Mouse (Mus musculus) hindbrain, postnatal 0 days (tissue): ENCODE data around the gene Hes1. TPM values are rescaled to one million over a fixed set of nuclear protein-coding genes. Genes with fewer than 3 reads are reported as not detected.

Source experiments
- ATAC-seq: fragments of 200-750 bp; cut with Nextera tagmentation; 2 replicates; pipeline ENCODE4 v1.8.0; 2017; ENCODE audit warnings: mild to moderate bottlenecking, moderate TSS enrichment, moderate library complexity
- DNase-seq: peaks from one replicate; pipeline ENCODE4 v3.0.0-alpha.2; 2015; ENCODE audit warnings: low spot score
- H3K27ac ChIP-seq: fragments of 300-500 bp; sonication (generic); 2 replicates; pipeline ENCODE4 v1.5.1; 2014; ENCODE audit warnings: mild to moderate bottlenecking
- H3K27me3 ChIP-seq: fragments of 300-500 bp; sonication (generic); 2 replicates; pipeline ENCODE4 v1.6.1; 2014; ENCODE audit warnings: low read length, mixed read lengths; ENCODE audit not compliant: insufficient read depth
- H3K36me3 ChIP-seq: fragments of 300-500 bp; sonication (generic); 2 replicates; pipeline ENCODE4 v1.6.1; 2014; ENCODE audit warnings: low read length, mixed read lengths; ENCODE audit not compliant: insufficient read depth
- H3K4me1 ChIP-seq: fragments of 300-500 bp; sonication (generic); 2 replicates; pipeline ENCODE4 v1.6.1; 2014; ENCODE audit warnings: antibody characterized with exemption, low read length, mixed read lengths; ENCODE audit not compliant: insufficient read depth
- H3K4me2 ChIP-seq: fragments of 300-500 bp; sonication (generic); 2 replicates; pipeline ENCODE4 v1.6.1; 2014; ENCODE audit warnings: low read depth, mild to moderate bottlenecking, low read length, moderate library complexity, mixed read lengths
- H3K4me3 ChIP-seq: fragments of 300-500 bp; sonication (generic); 2 replicates; pipeline ENCODE4 v1.5.1; 2014; ENCODE audit warnings: low read length
- H3K9ac ChIP-seq: fragments of 300-500 bp; sonication (generic); replicated peaks from 2 replicates; pipeline ENCODE4 v1.6.1; 2014; ENCODE audit warnings: mild to moderate bottlenecking, low read length, moderate library complexity, mixed read lengths
- H3K9me3 ChIP-seq: fragments of 300-500 bp; sonication (generic); 2 replicates; pipeline ENCODE4 v1.6.1; 2016; ENCODE audit warnings: low read length, mixed read lengths
- CTCF ChIP-seq: IDR thresholded peaks from 2 replicates; pipeline ENCODE4 v1.5.1; 2016; ENCODE audit warnings: antibody characterized with exemption, control low read depth, low read depth
- WGBS: fragments of 180-500 bp; shearing (Covaris S2); extraction: QIAGEN DNeasy Blood & Tissue Kit; methylation state at CpG from one replicate; pipeline ENCODE4 v1.1.7; 2014; 5-methylcytosine and 5-hydroxymethylcytosine counted together
- polyA plus RNA-seq: library from polyadenylated mRNA; unstranded; fragments of >200 nt; fragmentation: Nextera tagmentation; extraction: Ambion mirVana; gene quantifications from 2 replicates; pipeline ENCODE4 v1.2.1, GENCODE M21; 2015
- total RNA-seq: library from RNA; depleted of rRNA; stranded (reverse); fragments of >200 nt; gene quantifications from 2 replicates; pipeline ENCODE4 v1.2.3, GENCODE M21; 2014

The Hes1 gene
- total and polyA plus RNA-seq, 2 experiments from 2014 or later, result 12.5 to 19.8 TPM

- H3K36me3 ChIP-seq, result no peaks in the 10 kb centered on the region
- no peak for ATAC-seq
- TF ChIP-seq CTCF, result no peak
- DNase-seq, result peak; percentile 72
- H3K4me2 ChIP-seq, result no peak overlapping the region
- no peak overlapping the region for H3K27ac ChIP-seq
- WGBS, result 17% methylated on average over 9 of the region's 9 CpGs
- no peaks in the 10 kb centered on the region; the same call in none of the 2 replicates for H3K27me3 ChIP-seq
- no peak overlapping the region for H3K4me3 ChIP-seq
- H3K4me1 ChIP-seq, result peaks cover 7% of the 10 kb centered on the region; the same call in 1 of the 2 replicates
- no peaks in the 10 kb centered on the region for H3K9me3 ChIP-seq
- no peak overlapping the region for H3K9ac ChIP-seq
Measured at GRCm38 (mm10) chr16:30058974-30059717, 5.0 kb upstream of the Hes1 start.

DNA sequence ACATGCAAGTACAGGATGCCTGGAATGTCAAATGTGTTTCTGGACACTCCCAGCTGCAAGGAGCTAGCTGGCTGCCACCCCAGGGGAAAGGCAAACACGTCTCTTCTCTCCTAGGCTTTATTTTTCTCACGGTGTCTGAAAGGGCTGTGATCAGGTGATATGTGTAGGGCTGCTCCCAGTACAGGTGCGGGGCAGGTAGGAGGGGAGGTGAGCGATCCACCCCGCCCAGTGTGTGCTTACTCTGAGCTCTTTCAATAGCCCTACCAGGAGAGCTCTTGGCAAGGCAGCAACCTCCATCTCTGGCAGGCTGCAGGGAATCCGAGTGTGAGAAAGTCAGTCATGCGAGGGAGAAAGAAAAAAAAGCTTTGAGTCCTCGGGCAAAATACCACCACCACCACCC lies 3.8 kb upstream of the Hes1 start:
- Histone ChIP-seq H3K4me1 (peaks cover 7% of the 10 kb centered on the region; the same call in 1 of the 2 replicates), H3K9me3 (no peaks in the 10 kb centered on the region), H3K36me3 (no peaks in the 10 kb centered on the region), H3K4me3 (no peak overlapping the region), H3K27me3 (no peaks in the 10 kb centered on the region; the same call in none of the 2 replicates), H3K4me2 (0 out of 2 replicates have a peak overlapping the region, but pooled peaks have one; percentile 8), H3K27ac (no peak overlapping the region), H3K9ac (no peak overlapping the region)
- DNase-seq (peak; percentile 57), ATAC-seq (no peak)
- no peak for TF ChIP-seq CTCF
- WGBS, result 15% methylated on average over 8 of the region's 8 CpGs

DNA sequence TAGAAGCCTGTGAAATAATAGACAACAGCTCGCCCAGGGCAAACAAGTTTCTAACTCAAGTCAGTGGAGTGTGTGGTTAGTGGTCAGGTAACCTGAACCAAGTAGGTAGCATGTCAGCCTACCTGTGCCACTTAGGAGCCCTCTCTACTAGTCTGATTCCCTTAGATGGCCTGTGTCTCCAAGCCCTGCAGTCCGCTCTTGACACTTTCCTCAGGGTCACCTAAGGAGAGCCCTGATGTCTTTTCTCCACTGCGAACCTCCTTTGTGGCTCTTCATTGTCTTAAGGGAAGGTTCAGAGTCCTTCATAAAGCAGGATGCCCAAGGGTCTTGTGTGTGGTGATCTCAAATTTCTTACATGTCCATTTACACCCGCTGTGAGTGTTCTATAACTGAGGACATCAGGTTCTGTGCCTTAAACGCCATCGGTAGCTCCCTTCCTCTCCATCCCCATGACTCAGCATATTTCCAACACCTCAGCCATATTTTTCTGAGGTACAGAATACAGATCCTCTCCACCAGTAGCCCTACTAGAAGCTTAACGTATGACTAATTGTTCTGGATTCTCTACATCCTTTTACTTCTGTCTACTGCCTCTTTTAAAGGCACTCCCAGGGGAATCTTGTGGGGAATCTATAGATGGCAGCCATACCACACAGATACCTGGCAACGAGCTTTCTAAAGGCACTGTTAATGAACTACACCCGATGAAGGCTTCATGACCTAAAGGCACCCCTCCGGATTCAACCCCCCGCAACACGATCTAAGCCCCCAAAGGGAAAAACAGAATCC lies 1.7 kb upstream of the Hes1 start:
- Histone ChIP-seq H3K4me3 (peak overlapping the region; percentile 64), H3K36me3 (no peaks in the 10 kb centered on the region), H3K4me1 (peaks cover 7% of the 10 kb centered on the region; the same call in 1 of the 2 replicates), H3K4me2 (peak overlapping the region; percentile 99), H3K9ac (0 out of 2 replicates have a peak overlapping the region, but pooled peaks have one; percentile 70), H3K27ac (no peak overlapping the region), H3K27me3 (no peaks in the 10 kb centered on the region; the same call in none of the 2 replicates), H3K9me3 (no peaks in the 10 kb centered on the region)
- WGBS, result 25% methylated on average over 12 of the region's 12 CpGs
- DNase-seq, result peak; percentile 31
- TF ChIP-seq CTCF, result no peak
- ATAC-seq, result no peak

- peaks cover 4% of the 10 kb centered on the region for H3K27me3 ChIP-seq
- peak; percentile 49 for ATAC-seq
- H3K36me3 ChIP-seq, result no peaks in the 10 kb centered on the region
- peak overlapping the region; percentile 81 for H3K27ac ChIP-seq
- H3K9me3 ChIP-seq, result no peaks in the 10 kb centered on the region
- peak overlapping the region; percentile 99 for H3K4me2 ChIP-seq
- peak overlapping the region; percentile 70 for H3K9ac ChIP-seq
- WGBS, result 1% methylated on average over 51 of the region's 82 CpGs
- H3K4me1 ChIP-seq, result peaks cover 7% of the 10 kb centered on the region; the same call in 1 of the 2 replicates
- peak overlapping the region; percentile 64 for H3K4me3 ChIP-seq
- no peak for TF ChIP-seq CTCF
- peak; percentile 68 for DNase-seq
Measured at GRCm38 (mm10) chr16:30063121-30063881, 883 bp upstream of the Hes1 start.

DNA sequence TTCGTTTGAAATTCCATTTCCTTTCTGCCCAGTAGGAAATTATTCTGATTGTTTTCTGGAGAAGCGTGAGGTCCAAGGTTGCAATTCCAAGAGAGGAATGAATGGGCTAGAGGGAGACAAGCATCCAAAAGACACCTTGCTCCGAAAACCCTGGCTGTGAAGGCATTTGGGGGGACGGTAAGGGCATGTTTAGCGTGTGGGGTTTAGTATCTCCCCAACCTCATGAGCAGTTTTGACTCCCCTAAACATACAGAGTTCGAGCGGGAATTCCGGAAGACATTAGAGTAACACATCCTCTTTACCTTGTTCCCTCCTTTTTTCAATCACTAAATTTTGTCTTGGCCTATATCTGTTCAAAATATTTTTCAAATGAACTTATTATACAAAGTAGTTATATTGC lies 429 bp downstream of the Hes1 start:
- DNase-seq (no peak), ATAC-seq (no peak)
- TF ChIP-seq CTCF, result no peak
- Histone ChIP-seq H3K27ac (peak overlapping the region; percentile 81), H3K36me3 (no peaks in the 10 kb centered on the region), H3K4me2 (peak overlapping the region; percentile 99), H3K4me1 (peaks cover 6% of the 10 kb centered on the region; the same call in 1 of the 2 replicates), H3K4me3 (peak overlapping the region; percentile 64), H3K9me3 (no peaks in the 10 kb centered on the region), H3K27me3 (peaks cover 4% of the 10 kb centered on the region), H3K9ac (peak overlapping the region; percentile 70; the same call in 1 of the 2 replicates)
- WGBS, result 1% methylated on average over 8 of the region's 8 CpGs

GRCm38 (mm10) chr16:30065077-30065476 lies 893 bp downstream of the Hes1 start:
- peaks cover 4% of the 10 kb centered on the region for H3K27me3 ChIP-seq
- under 1% methylated on average over 21 of the region's 21 CpGs for WGBS
- no peak for TF ChIP-seq CTCF
- H3K4me2 ChIP-seq, result peak overlapping the region; percentile 99
- peak; percentile 93 for DNase-seq
- peak overlapping the region; percentile 64 for H3K4me3 ChIP-seq
- H3K27ac ChIP-seq, result no peak overlapping the region
- H3K9me3 ChIP-seq, result no peaks in the 10 kb centered on the region
- H3K36me3 ChIP-seq, result no peaks in the 10 kb centered on the region
- peaks cover 9% of the 10 kb centered on the region; the same call in 1 of the 2 replicates for H3K4me1 ChIP-seq
- peak; percentile 77 for ATAC-seq
- no peak overlapping the region for H3K9ac ChIP-seq
